Mouse (Mus musculus): ENCODE data around the gene 1300017J02Rik.

1300017J02Rik gene

DNA sequence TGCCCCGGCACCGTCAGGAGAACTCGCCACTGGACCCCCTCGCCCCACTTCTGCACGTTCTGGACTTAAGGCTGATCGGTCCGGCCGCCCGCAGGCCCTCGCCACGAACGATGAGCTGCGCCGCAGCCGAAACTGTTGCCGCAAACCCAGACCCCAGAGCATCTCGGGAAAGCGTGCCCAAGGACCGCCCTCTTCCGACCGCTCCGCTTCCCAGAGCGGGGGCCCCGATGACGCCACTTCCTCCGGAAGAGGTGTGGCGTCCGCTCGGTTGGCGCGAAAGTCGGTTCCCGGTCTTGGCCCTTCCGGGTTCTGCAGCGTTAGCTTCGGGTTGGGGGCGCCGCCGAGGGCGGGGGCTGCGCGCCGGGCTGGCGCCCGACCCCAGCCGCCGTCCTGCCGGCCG is at the start of gene 1300017J02Rik, which contains the start of gene Topbp1:
Gene 1300017J02Rik, minus strand, starts transcription at position 156 of the 400 bp plus-strand sequence.
Gene Topbp1, plus strand, starts transcription at position 289 of the 400 bp plus-strand sequence.
- DNase-seq (ENCODE audit: inconsistent age in 2 of 2, low spot score in 1 of 2) = peak; percentile 94 to 96

- DNase-seq (ENCODE audit: inconsistent age in 2 of 2, low spot score in 1 of 2) = peak in 1 of 2 experiments; percentile 90
Measured at GRCm38 (mm10) chr9:103353500-103354260, 48.8 kb upstream of the 1300017J02Rik start.

DNA sequence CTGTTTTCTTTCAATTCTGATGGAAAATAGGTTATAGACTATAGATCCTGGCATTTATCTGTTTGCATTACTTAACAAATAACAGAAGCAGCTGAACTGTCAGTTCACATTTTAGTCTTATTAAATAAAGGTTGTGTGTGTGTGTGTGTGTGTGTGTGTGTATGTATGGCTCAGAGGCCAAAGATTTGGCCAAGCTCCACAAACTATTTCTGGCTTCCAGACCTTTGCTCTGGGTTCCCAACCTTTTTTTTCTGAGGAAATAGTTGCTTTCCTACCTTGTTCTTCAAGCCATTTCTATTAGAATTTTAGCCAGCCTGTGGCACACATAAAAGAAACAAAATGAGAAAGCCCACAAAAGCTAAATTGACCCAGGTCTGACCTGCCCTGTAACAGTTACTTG is 43.9 kb upstream of the 1300017J02Rik start:
- no peak for DNase-seq (ENCODE audit: inconsistent age in 2 of 2, low spot score in 1 of 2)

GRCm38 (mm10) chr9:103347996-103348490 is 43.2 kb upstream of the 1300017J02Rik start:
- DNase-seq (ENCODE audit: inconsistent age in 2 of 2, low spot score in 1 of 2) = peak in 1 of 2 experiments; percentile 85

DNA sequence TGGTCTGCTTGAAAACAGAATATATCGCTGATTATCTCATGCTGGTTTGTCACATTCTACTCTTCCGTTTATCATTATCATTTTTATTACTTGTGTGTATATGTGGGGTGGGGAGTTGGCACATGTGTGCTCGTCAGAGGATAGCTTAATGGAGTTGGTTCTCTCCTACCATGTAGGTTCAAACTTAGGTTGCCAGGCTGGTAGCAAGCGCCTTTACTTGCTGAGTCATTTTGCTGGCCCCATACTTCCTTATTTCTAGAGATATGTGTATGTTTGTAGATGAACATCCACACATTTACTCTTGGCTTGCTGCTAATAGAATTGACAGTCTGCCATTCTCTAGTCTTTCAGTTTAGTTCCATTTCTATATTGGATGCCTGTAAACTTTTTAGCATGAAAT is 42.2 kb upstream of the 1300017J02Rik start:
- DNase-seq (ENCODE audit: inconsistent age in 2 of 2, low spot score in 1 of 2) = no peak

- no peak for DNase-seq (ENCODE audit: inconsistent age in 2 of 2, low spot score in 1 of 2)
Measured at GRCm38 (mm10) chr9:103336912-103337311, 32.0 kb upstream of the 1300017J02Rik start.

- DNase-seq (ENCODE audit: inconsistent age in 2 of 2, low spot score in 1 of 2) = no peak
Measured at GRCm38 (mm10) chr9:103332663-103333062, 27.8 kb upstream of the 1300017J02Rik start.

DNA sequence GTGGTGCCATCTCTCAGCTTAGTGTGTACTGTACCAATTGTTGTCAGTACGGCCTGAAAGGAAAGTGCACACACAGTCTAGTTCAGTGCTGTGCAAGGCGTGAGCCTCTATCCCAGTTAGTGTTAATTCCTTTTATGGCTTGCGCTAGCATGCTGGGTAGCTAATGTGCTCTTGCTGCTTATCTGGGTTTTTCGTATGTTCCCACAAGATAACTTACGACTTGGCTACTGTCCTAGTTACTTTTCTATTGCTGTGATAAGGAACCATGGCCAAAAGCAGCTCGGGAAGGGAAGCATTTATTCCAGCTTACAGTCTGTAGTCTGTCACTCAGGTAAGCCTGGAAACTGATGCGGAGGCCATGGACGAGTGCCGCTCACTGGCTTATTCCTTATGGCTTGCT is 21.6 kb upstream of the 1300017J02Rik start:
- DNase-seq (ENCODE audit: inconsistent age in 2 of 2, low spot score in 1 of 2) = no peak

DNA sequence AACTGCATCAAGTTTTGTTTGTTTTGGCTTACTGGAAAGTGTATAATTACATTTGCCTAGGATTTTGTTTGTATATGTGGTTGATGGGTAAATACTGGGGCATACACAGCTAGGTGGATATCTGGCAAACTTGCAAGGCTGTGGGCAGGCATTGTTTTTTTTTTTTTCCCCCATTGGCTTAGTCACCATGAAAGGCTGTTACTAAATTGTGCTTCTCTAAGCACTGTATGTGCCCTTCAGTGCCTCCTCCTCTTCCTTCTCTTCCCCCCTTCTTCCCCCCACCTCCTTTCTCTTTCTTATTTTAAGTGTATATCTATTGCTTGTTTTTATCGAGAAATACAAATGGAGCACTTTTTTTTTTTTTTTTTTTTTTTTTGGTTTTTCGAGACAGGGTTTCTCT is 19.8 kb upstream of the 1300017J02Rik start:
- no peak for DNase-seq (ENCODE audit: inconsistent age in 2 of 2, low spot score in 1 of 2)

DNA sequence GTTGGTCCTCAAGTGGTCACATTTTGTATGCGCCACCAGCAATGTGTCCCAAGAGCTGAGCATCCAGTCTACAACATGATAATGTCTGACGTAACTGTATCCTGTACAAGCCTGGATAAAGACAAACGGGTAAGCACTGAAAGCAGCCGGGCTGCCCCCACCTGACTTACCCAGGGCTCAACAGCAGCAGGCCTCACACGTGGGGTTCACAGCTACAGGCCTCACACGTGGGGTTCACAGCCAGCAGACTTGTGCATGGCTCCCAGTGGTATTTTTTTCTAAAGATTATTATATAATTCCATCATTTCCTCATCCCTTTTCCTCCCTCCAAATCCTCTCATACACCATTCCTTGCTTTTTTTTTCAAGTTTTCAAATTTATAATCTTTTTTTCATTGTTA is 5.0 kb upstream of the 1300017J02Rik start:
- peak in 1 of 2 experiments; percentile 9 for DNase-seq (ENCODE audit: inconsistent age in 2 of 2, low spot score in 1 of 2)

DNA sequence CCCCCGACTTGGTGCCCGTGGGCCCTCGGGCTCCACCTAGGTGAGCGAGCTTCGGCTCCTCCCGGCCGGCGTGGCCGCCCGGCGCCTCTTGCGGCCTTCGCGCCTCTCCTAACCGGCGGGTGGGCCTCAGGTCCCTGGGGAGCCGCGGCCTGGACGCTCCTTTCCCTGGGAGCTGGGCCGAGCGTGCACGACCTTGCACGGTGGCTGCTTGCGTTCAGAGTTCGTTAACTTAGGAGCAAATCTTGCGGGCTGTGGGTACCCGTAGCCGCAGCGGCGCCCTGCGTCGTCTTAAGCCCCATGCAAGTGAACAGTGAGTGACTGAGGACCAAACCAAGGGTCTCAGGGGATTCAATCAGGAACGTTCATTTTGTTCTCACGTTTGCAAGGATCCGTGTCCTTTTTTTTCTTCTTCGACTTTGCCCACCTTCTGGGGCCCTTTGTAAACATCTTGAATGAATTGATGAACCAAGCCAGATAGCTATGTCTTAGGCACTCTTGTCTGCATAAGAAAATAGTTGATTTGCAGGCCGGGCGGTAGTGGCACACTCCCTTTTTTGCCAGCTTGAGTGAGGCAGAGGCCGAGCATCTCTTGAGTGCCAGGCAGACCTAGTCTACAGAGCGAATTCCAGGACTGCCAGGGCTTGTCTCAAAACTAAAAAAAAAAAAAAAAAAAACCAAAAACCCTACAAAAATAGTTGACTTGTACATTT is 605 bp upstream of the 1300017J02Rik start:
- DNase-seq (ENCODE audit: inconsistent age in 2 of 2, low spot score in 1 of 2) = no peak

DNA sequence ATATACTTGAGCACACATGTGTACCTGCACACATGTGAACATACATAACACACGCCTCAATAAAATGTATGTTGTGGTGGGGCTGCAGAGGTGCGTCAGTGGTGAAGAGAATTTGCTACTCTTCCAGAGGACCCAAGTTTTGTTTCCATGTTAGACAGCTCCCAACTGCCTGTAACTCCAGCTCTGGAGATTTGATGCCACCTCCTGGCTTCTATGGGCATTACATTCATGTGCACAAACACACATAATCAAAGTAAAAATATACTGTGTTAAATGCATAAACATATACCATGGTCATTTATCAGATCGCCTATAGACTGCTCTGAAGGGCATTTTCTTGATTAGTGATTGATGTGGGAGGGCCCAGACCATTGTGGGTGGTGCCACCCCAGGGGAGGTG is 2.2 kb downstream of the 1300017J02Rik start:
- peak; percentile 37 to 84 for DNase-seq (ENCODE audit: inconsistent age in 2 of 2, low spot score in 1 of 2)

DNA sequence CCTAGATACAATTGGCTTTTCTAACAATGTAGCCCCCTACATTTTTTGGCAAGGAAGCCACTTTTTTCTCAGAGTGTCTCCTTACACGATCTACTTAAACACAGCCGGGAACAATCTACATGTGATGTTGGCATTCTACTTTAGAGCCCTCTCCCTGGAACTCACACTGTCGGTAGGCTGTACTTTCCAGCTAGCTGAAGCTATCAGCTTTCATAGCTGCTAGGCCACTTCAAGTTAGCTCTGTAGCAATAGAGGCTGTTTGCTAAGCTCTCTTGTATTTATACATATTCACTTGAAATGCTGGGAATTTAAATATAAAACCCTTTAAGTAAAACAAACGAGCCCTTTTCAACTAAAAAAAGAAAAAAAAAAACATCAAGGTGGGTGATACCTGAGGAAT is 2.6 kb downstream of the 1300017J02Rik start:
- no peak for DNase-seq (ENCODE audit: inconsistent age in 2 of 2, low spot score in 1 of 2)

- DNase-seq (ENCODE audit: inconsistent age in 2 of 2, low spot score in 1 of 2) = no peak
Measured at GRCm38 (mm10) chr9:103301086-103301485, 3.8 kb downstream of the 1300017J02Rik start.

GRCm38 (mm10) chr9:103294507-103294906 is 10.4 kb downstream of the 1300017J02Rik start:
- no peak for DNase-seq (ENCODE audit: inconsistent age in 2 of 2, low spot score in 1 of 2)

DNA sequence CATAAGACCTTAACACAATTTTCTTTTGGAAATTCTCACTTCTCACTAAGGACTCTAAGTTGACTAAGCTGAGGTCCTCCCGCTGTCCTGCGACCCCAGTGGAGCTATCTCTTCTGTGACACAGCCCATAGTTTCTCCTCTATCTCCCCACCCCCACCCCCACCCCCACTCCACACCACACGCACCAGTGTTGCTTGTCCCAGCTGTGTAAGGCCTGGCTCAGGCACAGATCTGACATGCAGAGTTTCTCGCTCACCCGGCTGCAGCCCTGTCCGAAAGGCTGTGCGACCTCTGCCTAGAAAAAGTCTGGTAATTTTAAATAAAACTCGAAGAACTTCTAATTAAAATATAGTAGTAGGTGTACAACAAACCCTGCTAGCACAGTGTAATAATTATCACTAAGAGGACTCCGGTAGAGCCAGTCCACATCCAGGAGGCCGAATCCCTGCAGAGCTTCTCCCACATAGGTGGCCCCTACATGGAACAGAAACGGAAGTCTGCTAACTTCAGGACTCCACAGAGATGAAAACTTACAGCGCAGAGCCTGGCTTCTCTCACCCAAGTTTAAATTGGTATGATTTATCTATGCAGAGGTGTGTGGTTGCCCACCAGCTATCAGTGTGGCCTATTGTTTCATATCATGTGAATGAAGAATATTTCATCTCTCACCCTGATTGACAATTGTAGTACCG is 16.2 kb downstream of the 1300017J02Rik start:
- DNase-seq (ENCODE audit: inconsistent age in 2 of 2, low spot score in 1 of 2) = no peak

GRCm38 (mm10) chr9:103287840-103288488 is 16.9 kb downstream of the 1300017J02Rik start:
- no peak for DNase-seq (ENCODE audit: inconsistent age in 2 of 2, low spot score in 1 of 2)

- DNase-seq (ENCODE audit: inconsistent age in 2 of 2, low spot score in 1 of 2) = no peak
Measured at GRCm38 (mm10) chr9:103286901-103287422, 17.9 kb downstream of the 1300017J02Rik start.

DNA sequence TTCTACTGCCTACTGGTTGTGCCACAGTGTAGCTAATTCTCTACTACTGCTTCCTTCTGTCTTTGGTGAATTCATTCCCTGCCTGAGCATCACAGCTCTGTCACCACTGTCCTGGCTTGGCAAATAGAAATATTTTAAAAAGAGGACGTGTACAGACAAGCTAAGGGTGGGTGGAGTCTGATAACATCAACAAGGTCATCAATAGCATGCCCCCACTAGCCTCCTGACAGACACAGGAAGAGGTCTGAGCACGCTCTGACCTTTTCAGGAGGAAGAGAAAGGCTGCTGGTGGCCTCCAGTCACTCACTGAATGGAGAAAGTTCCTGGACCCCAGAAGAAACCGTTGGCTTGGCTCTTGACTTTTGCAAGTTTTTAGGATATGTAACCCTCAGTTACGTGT is 18.5 kb downstream of the 1300017J02Rik start:
- DNase-seq (ENCODE audit: inconsistent age in 2 of 2, low spot score in 1 of 2) = no peak

- no peak for DNase-seq (ENCODE audit: inconsistent age in 2 of 2, low spot score in 1 of 2)
Measured at GRCm38 (mm10) chr9:103276876-103277275, 28.0 kb downstream of the 1300017J02Rik start.

DNA sequence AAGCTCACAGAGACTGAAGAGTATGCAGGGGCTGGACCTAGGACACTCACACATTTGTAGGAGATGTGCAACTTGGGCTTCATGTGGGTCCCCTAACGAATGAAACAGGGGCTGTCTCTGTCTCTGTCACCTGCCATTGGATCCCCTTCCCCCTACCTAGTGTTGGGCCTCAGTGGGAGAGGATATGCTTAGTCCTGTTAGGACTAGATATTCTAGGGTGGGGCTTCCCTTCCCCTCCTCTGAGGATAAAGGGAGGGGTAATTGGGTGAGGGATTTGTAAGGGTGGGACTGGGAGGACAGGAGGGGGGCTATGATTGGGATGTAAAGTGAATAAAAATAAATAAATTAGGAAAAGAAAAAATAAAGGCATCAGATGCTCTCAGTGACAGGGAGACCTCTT is 29.2 kb downstream of the 1300017J02Rik start:
- DNase-seq (ENCODE audit: inconsistent age in 2 of 2, low spot score in 1 of 2) = no peak

All from adrenal gland, adult (tissue).